Mouse (Mus musculus): ENCODE measurements around the gene Fxr2.

Gene Fxr2

DNA sequence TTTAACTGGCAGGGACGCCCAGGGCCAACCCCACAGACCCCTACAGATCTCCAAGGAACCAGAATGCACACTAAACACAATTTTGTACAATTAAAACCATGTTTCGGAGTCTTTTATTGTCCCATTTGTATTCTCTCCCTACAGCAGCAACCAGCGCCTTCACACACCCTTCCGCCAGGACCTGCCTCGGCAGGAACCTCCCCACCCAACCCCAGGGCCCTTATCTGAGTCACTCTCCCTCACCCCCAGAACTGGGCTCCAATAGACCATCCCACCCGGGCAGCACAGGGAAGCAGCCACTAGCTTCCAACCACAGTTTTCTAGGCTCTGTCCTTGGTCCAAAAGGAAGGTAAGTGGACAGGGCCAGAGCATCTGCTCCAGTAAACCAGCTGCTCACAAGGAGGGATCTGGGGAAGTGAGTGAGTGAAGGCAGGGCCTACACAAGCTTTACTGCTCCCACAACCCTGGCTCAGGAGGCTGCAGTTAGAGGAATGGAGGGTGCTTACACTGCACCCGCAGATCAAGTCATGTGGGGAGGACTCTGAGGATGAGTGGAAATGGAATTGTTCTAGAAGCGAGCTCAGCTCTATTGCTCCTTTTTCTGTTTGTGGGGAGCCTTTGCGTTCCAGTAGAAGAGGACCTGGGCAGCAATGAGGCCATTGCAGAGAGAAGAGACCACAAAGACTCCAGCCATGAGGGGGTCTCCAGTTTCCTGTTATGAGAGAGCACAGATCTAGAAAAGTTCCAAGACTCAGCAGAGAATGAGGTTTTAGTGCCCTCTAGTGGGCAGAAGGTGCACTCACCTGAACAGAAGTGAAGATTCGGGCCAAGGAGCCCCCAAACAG lies 24.0 kb downstream of the Fxr2 start:
- in situ Hi-C loops (cut with MboI; ENCODE audit: low sequenced_read_pairs): no loop called here

GRCm38 (mm10) chr11:69657462-69657881 lies 24.7 kb downstream of the Fxr2 start:
- in situ Hi-C loops (cut with MboI; ENCODE audit: low sequenced_read_pairs): no loop called here

DNA sequence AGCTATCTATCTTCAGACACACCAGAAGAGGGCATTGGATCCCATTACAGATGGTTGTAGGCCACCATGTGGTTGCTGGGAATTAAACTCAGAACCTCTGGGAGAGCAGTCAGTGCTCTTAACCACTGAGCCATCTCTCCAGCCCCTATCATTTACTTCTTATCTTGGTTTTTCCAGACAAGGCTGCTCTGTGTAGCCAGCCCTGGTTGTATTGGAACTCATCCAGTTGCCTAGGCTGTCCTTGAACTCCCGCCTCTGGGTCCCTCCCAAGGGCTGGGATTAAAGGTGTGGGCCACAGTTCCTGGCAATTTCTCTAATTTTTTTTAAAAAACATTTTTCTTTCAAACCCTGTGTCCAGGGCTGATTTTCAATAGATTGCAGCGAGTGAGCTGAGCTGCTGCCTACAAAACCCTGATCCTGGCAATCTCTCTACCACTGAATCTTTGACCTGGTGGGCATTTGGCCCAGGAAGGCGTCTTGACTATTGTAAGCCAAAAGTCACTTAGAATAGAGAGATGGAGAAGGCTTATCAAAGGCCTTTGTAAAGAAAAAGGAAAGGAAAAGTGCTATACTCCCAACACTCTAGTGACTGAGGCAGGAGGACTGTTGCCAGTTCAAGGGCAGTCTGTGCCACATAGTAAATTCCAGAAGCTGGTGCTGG lies 28.6 kb downstream of the Fxr2 start:
- in situ Hi-C loops (cut with MboI; ENCODE audit: low sequenced_read_pairs): no loop called here

- in situ Hi-C loops (cut with MboI; ENCODE audit: low sequenced_read_pairs): no loop called here
Observed at GRCm38 (mm10) chr11:69662213-69662966, 29.6 kb downstream of the Fxr2 start, which contains the start of gene Mpdu1. Gene Mpdu1 (minus strand): TSS chr11:69662642.

GRCm38 (mm10) chr11:69662967-69663671 lies 30.3 kb downstream of the Fxr2 start:
- in situ Hi-C loops (cut with MboI; ENCODE audit: low sequenced_read_pairs): no loop called here

DNA sequence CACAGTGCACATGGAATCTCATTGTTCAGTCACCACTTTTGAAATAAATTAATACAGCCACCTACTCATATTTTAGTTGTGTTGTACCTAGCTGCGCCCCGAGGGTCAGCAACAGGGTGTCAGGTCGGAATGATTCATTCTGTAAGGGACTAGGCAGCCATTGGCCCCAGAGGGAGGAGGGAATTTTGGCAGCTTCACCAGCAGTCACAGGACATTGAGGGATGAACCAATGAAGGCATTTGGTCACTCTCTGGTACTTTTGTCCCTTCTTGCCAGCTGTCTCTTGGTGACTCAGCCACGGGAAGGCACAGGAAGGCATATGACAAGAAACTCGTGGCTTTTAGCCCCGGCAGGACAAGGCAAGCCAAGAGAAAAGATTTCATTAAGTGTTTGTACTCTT lies 31.0 kb downstream of the Fxr2 start:
- in situ Hi-C loops (cut with MboI; ENCODE audit: low sequenced_read_pairs): no loop called here

DNA sequence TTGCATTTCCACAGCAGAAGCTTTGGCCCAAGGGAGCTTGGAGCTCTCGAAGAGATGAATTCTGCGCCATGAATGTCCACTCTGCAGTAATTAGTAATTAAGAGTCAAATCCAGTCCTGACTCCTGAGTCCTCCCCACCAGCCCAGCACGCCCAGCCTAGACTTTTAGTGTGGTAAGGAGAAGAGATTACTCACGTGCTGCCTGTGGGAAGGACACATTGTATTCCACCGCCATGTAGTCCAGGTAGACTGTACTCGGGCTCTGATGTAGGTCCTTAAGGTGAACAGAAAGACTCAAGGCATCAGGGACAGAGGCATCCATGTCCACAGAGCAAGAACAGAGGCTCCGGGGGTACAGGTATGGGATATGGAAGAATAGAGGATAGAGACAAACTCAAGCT lies 32.1 kb downstream of the Fxr2 start:
- in situ Hi-C loops (cut with MboI; ENCODE audit: low sequenced_read_pairs): no loop called here

- in situ Hi-C loops (cut with MboI; ENCODE audit: low sequenced_read_pairs): no loop called here
Observed at GRCm38 (mm10) chr11:69665457-69665960, 32.7 kb downstream of the Fxr2 start.

- in situ Hi-C loops (cut with MboI; ENCODE audit: low sequenced_read_pairs): no loop called here
Observed at GRCm38 (mm10) chr11:69665961-69666664, 33.3 kb downstream of the Fxr2 start, which contains the start of gene Cd68. Gene Cd68 (minus strand): TSS chr11:69666153.

- in situ Hi-C loops (cut with MboI; ENCODE audit: low sequenced_read_pairs): no loop called here
Observed at GRCm38 (mm10) chr11:69666665-69667005, 33.8 kb downstream of the Fxr2 start.

DNA sequence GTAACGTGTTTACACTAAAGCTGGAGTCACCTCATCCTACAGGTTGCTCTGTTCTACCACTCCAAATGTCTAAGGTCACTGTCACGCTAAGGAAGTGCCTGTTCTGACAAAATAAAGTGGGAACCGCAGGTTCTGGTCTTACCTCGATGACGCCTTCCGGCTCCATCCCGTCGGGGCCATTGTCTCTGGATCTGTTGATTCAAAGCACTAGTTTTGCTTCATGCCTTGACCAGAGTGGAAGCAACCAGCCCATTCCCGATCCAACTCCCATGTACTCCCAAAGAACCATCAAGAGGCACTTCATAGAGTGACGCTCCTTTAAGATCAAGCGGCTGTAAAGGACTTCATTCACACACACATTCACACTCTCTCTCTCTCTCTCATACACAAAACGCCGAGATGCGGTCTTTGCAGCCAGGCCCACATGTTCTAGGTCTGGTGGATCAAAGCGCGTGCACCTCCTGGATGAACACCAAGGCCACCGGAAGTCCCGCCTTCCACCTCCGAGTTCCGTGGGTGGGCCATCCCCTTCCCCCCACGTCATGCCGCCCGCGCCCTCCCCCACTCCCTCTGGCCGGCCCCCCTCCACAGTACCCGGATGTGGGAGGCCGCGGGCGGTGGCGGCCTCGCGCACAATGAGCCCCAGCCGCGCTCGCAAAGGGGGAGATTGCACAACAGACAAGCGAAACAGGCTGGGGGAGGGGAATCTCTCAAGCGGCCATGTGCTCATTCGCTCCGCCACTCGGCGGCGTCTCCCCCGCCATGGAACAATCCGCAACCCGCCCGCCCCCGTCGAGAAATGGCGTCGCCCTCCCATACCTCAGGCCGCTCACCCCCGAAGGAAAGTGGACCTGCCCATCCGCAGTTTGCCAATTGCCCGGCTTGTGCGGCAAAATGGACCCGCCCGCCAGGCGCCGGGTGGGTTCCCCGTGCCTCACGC lies 38.3 kb downstream of the Fxr2 start:
- in situ Hi-C loops (cut with MboI; ENCODE audit: low sequenced_read_pairs): no loop called here

GRCm38 (mm10) chr11:69671726-69672124 lies 38.9 kb downstream of the Fxr2 start:
- in situ Hi-C loops (cut with MboI; ENCODE audit: low sequenced_read_pairs): no loop called here

DNA sequence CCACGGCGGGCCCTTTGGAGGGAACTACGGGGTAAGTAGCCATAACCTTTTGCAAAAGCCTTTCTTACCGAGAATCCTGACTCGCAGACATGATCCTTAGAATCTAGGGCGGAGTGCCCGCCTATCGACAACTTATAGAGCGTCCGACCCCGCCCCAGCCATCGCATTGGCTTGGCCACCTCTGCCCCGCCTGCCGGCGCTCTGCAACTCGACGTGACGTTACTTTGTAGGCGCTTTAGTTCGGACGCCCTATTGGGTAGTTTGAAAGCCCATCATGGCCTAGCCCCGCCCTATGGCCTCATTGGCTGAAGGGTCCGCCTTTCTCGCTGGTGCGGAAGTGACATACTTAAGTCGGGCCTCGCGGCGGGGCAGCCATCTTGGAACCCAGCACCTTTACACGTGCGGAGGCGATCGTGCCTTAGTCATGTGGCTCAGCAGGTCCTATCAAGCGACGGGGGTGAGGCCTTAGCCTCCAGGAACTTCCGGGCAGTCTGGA lies 39.5 kb downstream of the Fxr2 start, which contains the start of gene Eif4a1:
Gene Eif4a1, minus strand, starts transcription at position 213 of the 496 bp plus-strand sequence.
- in situ Hi-C loops (cut with MboI; ENCODE audit: low sequenced_read_pairs): no loop called here

DNA sequence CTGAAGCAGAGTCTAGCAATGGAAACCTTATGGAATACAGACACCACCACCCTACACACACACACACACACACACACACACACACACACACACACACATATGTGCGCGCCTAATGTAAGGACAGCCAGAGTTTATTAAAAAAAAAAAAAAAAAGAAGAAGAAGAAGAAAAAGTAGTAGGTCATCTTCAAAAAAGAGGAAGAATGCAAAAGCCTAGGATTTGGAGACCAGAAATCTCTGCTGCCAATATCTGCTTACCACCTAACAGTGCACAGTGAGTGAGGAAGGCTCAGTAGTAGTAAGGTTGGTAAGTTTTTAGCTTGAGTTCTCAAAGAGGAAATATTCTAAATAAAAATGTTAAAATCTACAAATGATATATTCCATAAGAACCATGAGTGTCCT lies 46.4 kb downstream of the Fxr2 start:
- in situ Hi-C loops (cut with MboI; ENCODE audit: low sequenced_read_pairs): no loop called here

DNA sequence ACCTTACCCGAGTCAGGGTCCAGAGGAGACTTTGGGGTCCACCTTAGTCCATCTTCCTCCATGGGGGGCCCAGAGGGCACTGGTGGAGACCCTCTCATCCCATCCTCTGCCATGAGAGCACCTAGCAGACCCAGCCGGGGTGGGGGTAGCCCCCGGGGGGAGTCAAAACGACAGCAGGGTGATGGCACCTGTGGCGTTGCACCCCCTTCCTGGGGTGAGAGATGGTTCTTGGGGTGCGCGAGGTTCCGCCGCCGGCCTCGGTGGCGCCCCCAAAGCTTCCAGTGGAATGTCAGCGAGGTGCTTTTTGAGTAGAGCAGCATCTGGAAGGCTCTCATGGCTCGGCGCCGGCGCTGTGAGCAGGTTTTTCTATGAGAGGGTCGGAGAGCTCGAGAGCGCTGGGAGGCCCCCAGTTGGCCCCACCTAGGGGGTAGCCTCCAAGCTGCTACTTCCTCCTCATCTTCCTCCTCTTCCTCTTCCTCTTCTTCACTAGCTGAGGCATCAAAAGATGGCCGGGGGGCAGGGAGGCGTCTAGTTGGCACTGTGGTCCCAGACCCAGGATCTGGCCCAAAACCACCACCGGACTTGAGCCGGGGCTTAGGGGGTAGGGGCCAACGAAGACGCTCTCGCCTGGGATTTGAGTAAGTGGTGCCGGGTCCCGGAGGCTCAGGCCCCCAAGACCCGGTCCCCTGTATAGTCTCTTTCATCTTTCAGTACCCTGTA lies 47.5 kb downstream of the Fxr2 start:
- in situ Hi-C loops (cut with MboI; ENCODE audit: low sequenced_read_pairs): no loop called here

GRCm38 (mm10) chr11:69681314-69682208 lies 48.8 kb downstream of the Fxr2 start, which contains the start of gene Senp3:
Gene Senp3 (minus strand): TSS chr11:69682084.
- in situ Hi-C loops (cut with MboI; ENCODE audit: low sequenced_read_pairs): no loop called here
